Mouse (Mus musculus): ENCODE results near the gene Gnaz.

- TF ChIP-seq POLR2A (IDR thresholded peaks at IDR 0.05; ENCODE audit: extremely low read depth, insufficient read depth, low read length): no peak
- no peak for TF ChIP-seq CTCF (IDR thresholded peaks at IDR 0.05; ENCODE audit: extremely low read depth, insufficient read depth, low read length)
Measured at GRCm38 (mm10) chr10:74969266-74969665, 2.3 kb downstream of the Gnaz start.
